Mouse (Mus musculus) embryonic facial prominence, embryonic 15.5 days (tissue): ENCODE data around the gene Lrp11. TPM values are rescaled to one million over a fixed set of nuclear protein-coding genes. Genes with fewer than 3 reads are reported as not detected.
"Not testable (repeated sequence)": the region's sequence is repeated elsewhere in the genome, so short reads cannot be mapped to it uniquely, and the experiment has no call there.

Experiments
- ATAC-seq: fragments of 200-750 bp; cut with Nextera tagmentation; 2 replicates; pipeline ENCODE4 v1.8.0; 2017; ENCODE audit warnings: low read depth, moderate TSS enrichment; ENCODE audit not compliant: insufficient number of reproducible peaks, low FRiP score, low TSS enrichment
- H3K27ac ChIP-seq: fragments of 300-500 bp; sonication (generic); replicated peaks from 2 replicates; pipeline ENCODE4 v1.5.1; 2015; ENCODE audit warnings: mild to moderate bottlenecking, inconsistent platforms
- H3K27me3 ChIP-seq: fragments of 300-500 bp; sonication (generic); 2 replicates; pipeline ENCODE4 v1.6.1; 2015; ENCODE audit warnings: inconsistent platforms
- H3K36me3 ChIP-seq: fragments of 300-500 bp; sonication (generic); 2 replicates; pipeline ENCODE4 v1.6.1; 2015; ENCODE audit warnings: mild to moderate bottlenecking, inconsistent platforms
- H3K4me1 ChIP-seq: fragments of 300-500 bp; sonication (generic); 2 replicates; pipeline ENCODE4 v1.6.1; 2015; ENCODE audit warnings: inconsistent platforms
- H3K4me2 ChIP-seq: fragments of 300-500 bp; sonication (generic); replicated peaks from 2 replicates; pipeline ENCODE4 v1.6.1; 2015; ENCODE audit warnings: mild to moderate bottlenecking, inconsistent platforms
- H3K4me3 ChIP-seq: fragments of 300-500 bp; sonication (generic); replicated peaks from 2 replicates; pipeline ENCODE4 v1.5.1; 2015; ENCODE audit warnings: mild to moderate bottlenecking, inconsistent platforms
- H3K9ac ChIP-seq: fragments of 300-500 bp; sonication (generic); 2 replicates; pipeline ENCODE4 v1.6.1; 2015; ENCODE audit warnings: inconsistent platforms
- H3K9me3 ChIP-seq: fragments of 300-500 bp; sonication (generic); replicated peaks from 2 replicates; pipeline ENCODE4 v1.6.1; 2016; ENCODE audit warnings: inconsistent platforms
- WGBS: fragments of 180-500 bp; shearing (Covaris S2); methylation state at CpG from one replicate; pipeline ENCODE4 v1.1.7; 2015; 5-methylcytosine and 5-hydroxymethylcytosine counted together
- polyA plus RNA-seq: library from polyadenylated mRNA; unstranded; fragments of >200 nt; fragmentation: Nextera tagmentation; extraction: Ambion mirVana; gene quantifications from 2 replicates; pipeline ENCODE4 v1.2.1, GENCODE M21; 2015

Lrp11 gene
- polyA plus RNA-seq, 1 experiment from 2014 or later, result 4.0 TPM

- 10% methylated on average over 6 of the region's 6 CpGs for WGBS
- Histone ChIP-seq H3K4me1 (no peaks in the 10 kb centered on the region), H3K27ac (no peak overlapping the region), H3K36me3 (no peaks in the 10 kb centered on the region), H3K9ac (no peak overlapping the region), H3K4me3 (no peak overlapping the region), H3K9me3 (no peaks in the 10 kb centered on the region), H3K27me3 (no peaks in the 10 kb centered on the region), H3K4me2 (no peak overlapping the region)
- no peak for ATAC-seq
Measured at GRCm38 (mm10) chr10:7600647-7601046, 11.0 kb downstream of the Lrp11 start.

GRCm38 (mm10) chr10:7605168-7605567, 15.6 kb downstream of the Lrp11 start:
- no peak overlapping the region for H3K27ac ChIP-seq
- no peak overlapping the region for H3K4me3 ChIP-seq
- no peak overlapping the region for H3K4me2 ChIP-seq
- H3K9ac ChIP-seq, result no peak overlapping the region
- no peaks in the 10 kb centered on the region for H3K4me1 ChIP-seq
- ATAC-seq, result no peak
- H3K27me3 ChIP-seq, result no peaks in the 10 kb centered on the region
- H3K9me3 ChIP-seq, result no peaks in the 10 kb centered on the region
- H3K36me3 ChIP-seq, result no peaks in the 10 kb centered on the region
- WGBS, result 45% methylated on average over 2 of the region's 2 CpGs

DNA sequence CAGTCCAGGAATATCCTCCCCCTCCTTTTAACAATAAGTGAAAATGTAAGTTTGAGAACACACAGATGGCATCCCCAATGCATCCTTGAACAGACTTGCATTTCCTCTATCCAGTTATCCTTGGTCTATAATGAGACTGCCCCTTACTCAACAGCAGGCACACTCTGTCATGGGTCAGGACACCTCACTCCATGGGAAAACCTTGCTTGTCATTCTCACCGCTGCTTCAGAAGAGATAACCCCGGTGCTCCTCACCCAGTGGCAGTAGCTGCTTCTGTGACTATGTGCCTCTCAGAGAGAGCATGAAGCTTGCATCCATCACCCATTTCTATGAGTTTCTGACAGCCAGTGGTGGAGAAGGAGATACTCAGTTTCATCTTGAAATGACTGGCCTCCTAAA, 16.8 kb downstream of the Lrp11 start:
- Histone ChIP-seq H3K4me1 (no peaks in the 10 kb centered on the region), H3K27me3 (no peaks in the 10 kb centered on the region), H3K9ac (no peak overlapping the region), H3K27ac (no peak overlapping the region), H3K36me3 (no peaks in the 10 kb centered on the region), H3K9me3 (no peaks in the 10 kb centered on the region), H3K4me3 (no peak overlapping the region), H3K4me2 (no peak overlapping the region)
- WGBS, result 86% methylated on average over 2 of the region's 2 CpGs
- no peak for ATAC-seq

- Histone ChIP-seq H3K9ac (no peak overlapping the region), H3K27me3 (no peaks in the 10 kb centered on the region), H3K4me1 (no peaks in the 10 kb centered on the region), H3K9me3 (no peaks in the 10 kb centered on the region), H3K36me3 (no peaks in the 10 kb centered on the region), H3K27ac (no peak overlapping the region), H3K4me3 (no peak overlapping the region), H3K4me2 (no peak overlapping the region)
- ATAC-seq, result no peak
- 92% methylated on average over 17 of the region's 17 CpGs for WGBS
Measured at GRCm38 (mm10) chr10:7608611-7609010, 19.0 kb downstream of the Lrp11 start.

GRCm38 (mm10) chr10:7611647-7612046, 22.0 kb downstream of the Lrp11 start:
- H3K4me3 ChIP-seq, result no peak overlapping the region
- ATAC-seq, result no peak
- whole genome bisulfite sequencing, result 61% methylated on average over 6 of the region's 6 CpGs

DNA sequence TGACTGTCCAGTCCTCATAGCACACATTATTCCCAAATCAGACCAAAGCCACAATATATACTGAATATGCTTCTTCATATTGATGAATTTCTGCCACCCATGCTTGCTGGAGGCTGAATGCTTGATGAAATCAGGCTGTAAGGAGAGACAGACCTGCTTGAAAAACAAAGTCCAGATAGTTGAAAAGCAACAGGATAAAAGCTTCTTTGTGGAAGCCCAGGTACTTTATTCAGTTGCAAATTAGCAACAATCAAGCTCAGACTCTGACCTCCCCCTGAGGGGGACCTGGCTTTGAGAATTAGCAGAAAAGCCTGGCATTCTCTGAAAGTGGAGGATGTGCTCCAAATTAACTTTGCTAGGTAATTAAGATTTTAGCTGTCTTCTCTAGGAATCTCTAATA, 22.6 kb downstream of the Lrp11 start:
- H3K27ac ChIP-seq, H3K36me3 ChIP-seq, H3K27me3 ChIP-seq, H3K4me2 ChIP-seq, ATAC-seq, H3K9ac ChIP-seq, H3K4me1 ChIP-seq, H3K4me3 ChIP-seq, H3K9me3 ChIP-seq: not testable (repeated sequence)

More at GRCm38 (mm10) chr10:7611647-7612046, 22.0 kb downstream of the Lrp11 start:
- Histone ChIP-seq H3K27me3 (no peaks in the 10 kb centered on the region), H3K27ac (no peak overlapping the region), H3K4me1 (no peaks in the 10 kb centered on the region), H3K9ac (no peak overlapping the region), H3K4me2 (no peak overlapping the region), H3K9me3 (0 out of 2 replicates have a peak, but pooled peaks cover 4% of the 10 kb centered on the region), H3K36me3 (no peaks in the 10 kb centered on the region)

DNA sequence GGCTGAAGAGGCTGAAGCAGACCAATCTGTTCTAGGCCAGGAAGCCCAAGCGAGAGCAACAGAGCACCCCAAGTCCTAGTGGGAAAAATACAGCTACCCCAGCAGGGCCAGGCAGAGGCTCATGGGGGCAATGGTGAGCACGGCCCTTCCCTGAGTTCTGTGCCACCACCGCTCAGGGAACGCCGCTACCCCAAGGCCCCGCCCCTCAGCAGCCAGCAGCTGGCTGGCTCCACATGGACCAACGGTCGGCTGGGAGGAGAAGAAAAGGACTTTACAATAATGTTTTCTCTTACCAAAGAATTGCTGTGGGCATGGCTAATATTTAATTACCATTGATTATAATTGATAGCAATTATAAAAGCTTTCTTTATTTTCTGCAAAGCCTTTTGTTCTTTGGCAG, 25.2 kb downstream of the Lrp11 start:
- no peak overlapping the region for H3K9ac ChIP-seq
- no peak overlapping the region for H3K27ac ChIP-seq
- H3K36me3 ChIP-seq, result no peaks in the 10 kb centered on the region
- WGBS, result 86% methylated on average over 8 of the region's 8 CpGs
- no peak for ATAC-seq
- H3K27me3 ChIP-seq, result no peaks in the 10 kb centered on the region
- H3K9me3 ChIP-seq, result 0 out of 2 replicates have a peak, but pooled peaks cover 4% of the 10 kb centered on the region
- H3K4me1 ChIP-seq, result no peaks in the 10 kb centered on the region
- H3K4me2 ChIP-seq, result no peak overlapping the region
- H3K4me3 ChIP-seq, result no peak overlapping the region

GRCm38 (mm10) chr10:7617146-7617545, 27.5 kb downstream of the Lrp11 start:
- H3K4me3 ChIP-seq, H3K4me2 ChIP-seq, H3K36me3 ChIP-seq, H3K27me3 ChIP-seq, ATAC-seq, H3K9me3 ChIP-seq, H3K27ac ChIP-seq, H3K9ac ChIP-seq, H3K4me1 ChIP-seq: not testable (repeated sequence)
- 91% methylated on average over 11 of the region's 11 CpGs for WGBS

DNA sequence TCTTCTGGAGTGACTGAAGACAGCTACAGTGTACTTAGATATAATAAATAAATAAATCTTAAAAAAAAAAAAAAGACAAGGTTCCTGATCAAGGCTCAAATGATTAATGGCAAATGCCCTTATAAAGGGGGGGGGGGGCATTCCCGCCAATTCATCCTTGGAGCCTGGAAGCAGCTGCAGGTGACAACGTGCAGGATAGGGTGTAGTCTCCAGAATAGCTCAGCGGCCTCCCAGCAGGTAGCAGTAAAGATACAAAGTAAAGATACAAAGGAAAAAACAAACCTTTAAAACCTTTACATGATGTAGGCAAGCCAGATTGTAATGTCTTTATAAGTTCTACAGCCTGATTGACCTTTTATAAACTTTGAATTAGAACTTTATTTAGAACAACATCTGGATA, 28.0 kb downstream of the Lrp11 start:
- H3K9me3 ChIP-seq, H3K4me1 ChIP-seq, H3K27ac ChIP-seq, H3K36me3 ChIP-seq, H3K4me3 ChIP-seq, H3K27me3 ChIP-seq, ATAC-seq, H3K4me2 ChIP-seq, H3K9ac ChIP-seq: not testable (repeated sequence)
- 43% methylated on average over 3 of the region's 3 CpGs for WGBS

- no peak; the same call in 1 of the 2 replicates for ATAC-seq
- 76% methylated on average over 5 of the region's 5 CpGs for WGBS
Measured at GRCm38 (mm10) chr10:7619821-7620241, 30.2 kb downstream of the Lrp11 start.

DNA sequence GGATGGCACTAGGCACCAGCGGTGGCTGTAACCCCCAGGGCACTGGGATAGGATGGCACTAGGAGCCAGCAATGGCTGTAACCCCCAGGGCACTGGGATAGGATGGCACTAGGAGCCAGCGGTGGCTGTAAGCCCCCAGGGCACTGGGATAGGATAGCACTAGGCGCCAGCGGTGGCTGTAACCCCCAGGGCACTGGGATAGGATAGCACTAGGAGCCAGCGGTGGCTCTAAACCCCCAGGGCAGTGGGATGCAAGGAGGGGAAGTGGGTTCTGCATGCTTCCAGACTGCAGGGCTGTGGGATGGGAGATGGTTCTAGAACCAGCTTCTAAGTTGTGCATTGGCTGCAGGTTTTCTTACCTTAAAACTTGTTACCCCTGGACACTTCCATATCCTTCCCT, 31.1 kb downstream of the Lrp11 start:
- Histone ChIP-seq H3K27ac (no peak overlapping the region), H3K4me2 (no peak overlapping the region), H3K4me1 (no peaks in the 10 kb centered on the region), H3K36me3 (no peaks in the 10 kb centered on the region), H3K9me3 (no peaks in the 10 kb centered on the region), H3K9ac (no peak overlapping the region), H3K27me3 (no peaks in the 10 kb centered on the region), H3K4me3 (no peak overlapping the region)
- 49% methylated on average over 5 of the region's 5 CpGs for WGBS
- ATAC-seq, result no peak

More at GRCm38 (mm10) chr10:7619821-7620241, 30.2 kb downstream of the Lrp11 start:
- no peaks in the 10 kb centered on the region for H3K4me1 ChIP-seq
- no peak overlapping the region for H3K4me3 ChIP-seq
- no peak overlapping the region for H3K9ac ChIP-seq
- no peak overlapping the region for H3K27ac ChIP-seq
- H3K27me3 ChIP-seq, result no peaks in the 10 kb centered on the region
- no peak overlapping the region for H3K4me2 ChIP-seq
- H3K36me3 ChIP-seq, result no peaks in the 10 kb centered on the region
- H3K9me3 ChIP-seq, result 0 out of 2 replicates have a peak, but pooled peaks cover under 1% of the 10 kb centered on the region

DNA sequence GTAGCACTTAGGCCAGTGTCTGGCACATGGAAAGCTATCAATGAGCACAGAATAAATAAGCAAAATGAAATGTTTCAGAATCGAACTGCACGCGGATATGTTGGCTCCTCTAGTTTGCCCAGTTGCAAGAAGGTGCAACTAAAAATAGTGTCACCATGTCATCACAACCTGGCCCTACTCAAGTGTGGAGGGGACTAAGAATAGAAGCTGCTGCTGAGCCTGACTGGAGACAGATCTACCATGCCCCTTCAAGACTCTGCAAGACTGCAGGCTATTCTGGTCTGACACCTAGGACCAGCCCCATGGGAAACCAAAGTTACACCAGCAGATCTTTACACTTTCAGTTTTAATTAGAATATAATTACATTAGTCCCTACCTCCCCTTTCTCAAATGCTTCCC, 32.8 kb downstream of the Lrp11 start:
- Histone ChIP-seq H3K27ac (no peak overlapping the region), H3K9me3 (no peaks in the 10 kb centered on the region), H3K4me1 (no peaks in the 10 kb centered on the region), H3K36me3 (no peaks in the 10 kb centered on the region), H3K9ac (no peak overlapping the region), H3K4me2 (no peak overlapping the region), H3K27me3 (no peaks in the 10 kb centered on the region), H3K4me3 (no peak overlapping the region)
- ATAC-seq, result no peak
- 91% methylated on average over 3 of the region's 3 CpGs for WGBS
